Mouse (Mus musculus) lung, postnatal 0 days (tissue): Measurements from ENCODE around the gene Smg6.

Source experiments
- CTCF ChIP-seq: IDR thresholded peaks from 2 replicates; pipeline ENCODE4 v1.5.1; 2016; ENCODE audit warnings: antibody characterized with exemption, mild to moderate bottlenecking
- EP300 ChIP-seq: IDR thresholded peaks from 2 replicates; pipeline ENCODE4 v1.6.1; 2016; ENCODE audit warnings: antibody characterized with exemption, mild to moderate bottlenecking, control low read depth

- TF ChIP-seq CTCF (no peak), EP300 (no peak)
Observed at GRCm38 (mm10) chr11:75178011-75178410, 252.4 kb downstream of the Smg6 start.
